Mouse (Mus musculus): ENCODE results near the gene Dnali1. TPM values are rescaled to one million over a fixed set of nuclear protein-coding genes. Genes with fewer than 3 reads are reported as not detected.

The Dnali1 gene
- polyA plus RNA-seq, 1 experiment from 2014 or later, result 0.16 TPM

DNA sequence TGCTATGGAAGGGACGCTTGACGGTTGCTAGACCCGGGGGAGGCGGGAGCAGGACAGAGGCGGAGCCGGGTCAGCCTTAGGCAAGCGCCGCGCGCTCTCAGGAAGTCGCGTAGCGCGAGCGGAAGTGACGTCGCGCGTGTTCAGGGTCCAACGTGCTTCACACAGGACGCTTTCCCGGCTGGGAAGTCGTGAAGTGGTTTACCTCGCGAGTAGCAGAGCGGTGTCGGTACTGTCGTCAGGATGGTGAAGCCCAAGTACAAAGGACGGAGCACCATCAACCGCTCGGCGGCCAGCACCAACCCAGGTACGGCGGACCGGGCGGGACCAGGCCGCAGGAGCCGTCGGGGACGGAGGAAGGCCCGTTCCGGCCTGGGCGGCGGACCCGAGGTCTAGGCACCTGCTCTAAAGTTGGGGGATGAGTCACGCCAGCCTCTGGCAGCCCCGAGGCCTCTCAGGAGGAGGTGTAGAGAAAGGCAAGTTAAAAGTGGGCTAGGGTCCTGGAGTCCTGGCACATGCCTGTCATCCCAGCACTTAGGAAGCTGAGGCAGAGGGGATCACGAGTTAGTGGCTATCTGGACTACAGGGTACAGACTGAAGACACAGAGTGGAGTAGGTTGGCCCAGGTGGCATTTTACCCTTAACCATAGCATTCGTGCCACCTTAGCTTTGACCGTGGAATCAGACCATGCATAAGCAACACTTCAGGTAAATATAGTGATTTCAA, 35.5 kb downstream of the Dnali1 start:
- ATAC-seq (replicated peaks; ENCODE audit: insufficient number of reproducible peaks, insufficient read depth, low FRiP score, low read depth), result peak; percentile 94
- under 1% methylated on average over 50 of the region's 50 CpGs for WGBS
- peak overlapping the region; percentile 59 for H3K27ac ChIP-seq
- peaks cover 19% of the 10 kb centered on the region; the same call in 1 of the 2 replicates for H3K27me3 ChIP-seq
- H3K4me3 ChIP-seq, result peak overlapping the region; percentile 77
- H3K9ac ChIP-seq, result peak overlapping the region; percentile 84
- H3K36me3 ChIP-seq, result peaks cover 2% of the 10 kb centered on the region
- peak overlapping the region; percentile 81 for H3K4me2 ChIP-seq
- H3K9me3 ChIP-seq (replicated peaks), result no peaks in the 10 kb centered on the region
- H3K4me1 ChIP-seq (replicated peaks), result peaks cover 14% of the 10 kb centered on the region

DNA sequence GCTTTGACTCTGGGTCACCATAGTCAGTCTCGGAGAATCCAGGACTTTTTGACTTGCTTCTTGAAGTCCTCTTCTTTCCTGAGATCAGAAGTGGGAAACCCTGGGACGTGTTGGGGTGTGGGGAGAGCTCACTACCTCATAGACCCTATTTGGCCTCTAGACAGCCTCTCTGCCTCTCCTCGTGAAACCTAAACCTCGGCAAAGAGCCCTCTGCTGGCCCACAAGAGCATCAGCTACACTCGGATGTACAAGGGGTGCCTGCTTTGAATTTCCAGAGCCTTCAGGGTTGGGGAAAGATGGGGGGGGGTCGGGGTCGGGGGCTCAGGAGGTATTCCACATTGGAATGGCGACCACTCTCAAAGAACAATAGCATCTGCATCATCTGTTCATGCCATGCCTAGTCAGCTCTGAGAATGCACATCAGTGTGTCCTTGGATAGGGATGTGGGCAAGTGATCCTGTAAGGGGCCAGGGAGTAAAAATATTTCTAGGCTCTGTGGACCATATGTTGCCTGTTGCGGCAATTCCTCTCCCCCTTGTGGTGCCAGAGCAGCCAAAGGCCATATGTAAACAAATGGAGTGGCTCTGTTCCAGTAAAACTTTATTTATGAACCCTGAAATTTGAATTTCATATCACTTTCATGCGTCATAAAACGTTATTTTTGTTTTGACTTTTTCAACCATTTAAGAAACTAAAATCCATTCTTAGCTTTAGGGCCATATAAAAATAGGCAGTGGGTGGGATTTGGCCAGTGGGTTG, 44.5 kb downstream of the Dnali1 start:
- Histone ChIP-seq H3K9ac (no peak overlapping the region), H3K27me3 (peaks cover 10% of the 10 kb centered on the region), H3K27ac (no peak overlapping the region), H3K4me1 (replicated peaks) (no peaks in the 10 kb centered on the region), H3K9me3 (replicated peaks) (no peaks in the 10 kb centered on the region), H3K4me3 (no peak overlapping the region), H3K4me2 (no peak overlapping the region), H3K36me3 (no peaks in the 10 kb centered on the region)
- 28% methylated on average over 11 of the region's 11 CpGs for WGBS
- no peak for ATAC-seq (replicated peaks; ENCODE audit: insufficient number of reproducible peaks, insufficient read depth, low FRiP score, low read depth)

DNA sequence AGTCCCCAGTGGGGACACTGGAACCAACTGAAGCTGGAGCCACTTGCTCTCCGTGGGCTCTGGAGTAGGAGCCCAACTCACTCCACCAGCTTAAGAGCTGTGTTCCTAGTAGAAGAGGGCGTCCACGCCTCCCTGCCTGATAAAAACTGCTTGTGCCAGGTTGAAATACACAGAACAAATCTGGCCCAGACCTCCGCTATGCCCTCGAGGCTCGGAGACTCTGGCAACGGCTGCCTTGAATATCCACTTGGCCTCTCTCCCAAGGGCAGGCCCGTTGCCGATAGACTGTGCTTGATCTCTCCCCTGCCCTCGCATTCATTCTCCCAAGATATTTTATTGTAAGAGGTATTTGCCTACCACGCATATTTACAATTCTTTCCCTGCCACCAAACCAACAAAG, 48.1 kb downstream of the Dnali1 start:
- Histone ChIP-seq H3K9me3 (replicated peaks) (no peaks in the 10 kb centered on the region), H3K4me3 (no peak overlapping the region), H3K27ac (no peak overlapping the region), H3K4me2 (no peak overlapping the region), H3K36me3 (no peaks in the 10 kb centered on the region), H3K27me3 (peaks cover 7% of the 10 kb centered on the region; the same call in 1 of the 2 replicates), H3K4me1 (replicated peaks) (no peaks in the 10 kb centered on the region), H3K9ac (no peak overlapping the region)
- no peak for ATAC-seq (replicated peaks; ENCODE audit: insufficient number of reproducible peaks, insufficient read depth, low FRiP score, low read depth)
- WGBS, result 47% methylated on average over 11 of the region's 11 CpGs

DNA sequence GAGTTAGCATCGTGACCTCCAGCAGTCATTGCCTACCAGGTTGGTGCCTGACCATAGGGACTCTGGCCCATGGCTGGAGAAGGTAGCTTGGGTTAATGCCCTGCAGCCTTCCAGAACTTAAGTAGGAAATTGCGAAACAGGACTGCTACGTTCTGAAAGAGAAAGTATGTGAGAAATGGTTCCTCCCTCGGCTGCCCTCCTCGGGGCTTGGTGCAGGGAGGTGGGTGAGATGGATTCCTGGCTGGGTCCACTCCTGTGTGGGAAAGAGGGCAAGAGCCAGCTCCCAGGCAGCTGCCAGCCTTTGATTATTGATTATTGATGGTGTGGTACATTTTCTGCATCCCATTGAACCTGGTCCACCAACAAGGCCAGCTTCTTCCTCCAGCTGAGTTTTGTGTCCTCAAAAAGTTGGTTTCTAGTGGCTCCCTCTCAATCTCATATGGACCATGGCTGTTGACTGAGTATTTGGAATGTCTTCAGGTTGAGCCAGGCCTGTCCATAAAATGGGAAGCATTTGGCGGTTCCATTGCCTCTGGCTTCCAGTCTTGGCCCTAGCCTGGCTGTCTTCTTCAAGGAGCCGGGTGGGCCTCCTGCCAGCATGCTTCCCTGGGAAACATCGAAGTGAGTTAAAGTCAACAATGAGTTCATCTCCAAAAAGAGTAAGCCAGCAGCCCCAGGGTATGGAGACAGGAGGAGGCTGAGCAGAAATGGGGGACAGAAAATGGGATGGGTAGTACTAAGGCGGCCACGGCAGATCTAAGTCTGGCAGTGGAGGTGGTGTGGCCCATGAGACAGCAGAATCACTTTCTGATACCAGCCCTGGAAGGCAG, 49.5 kb downstream of the Dnali1 start, which contains the start of gene Gnl2:
Gnl2 (plus strand) TSS at position 780 of the 830 bp plus-strand sequence.
- H3K9ac ChIP-seq, result no peak within 1 kb of the TSS
- no peaks in the 10 kb centered on the region for H3K9me3 ChIP-seq (replicated peaks)
- H3K27me3 ChIP-seq, result peaks cover 14% of the 10 kb centered on the region
- H3K4me1 ChIP-seq (replicated peaks), result no peaks in the 10 kb centered on the region
- no peak within 1 kb of the TSS for H3K27ac ChIP-seq
- WGBS, result 67% methylated on average over 10 of the region's 10 CpGs
- H3K36me3 ChIP-seq, result no peaks in the 10 kb centered on the region
- no peak within 1 kb of the TSS for H3K4me3 ChIP-seq
- no peak for ATAC-seq (replicated peaks; ENCODE audit: insufficient number of reproducible peaks, insufficient read depth, low FRiP score, low read depth)
- no peak within 1 kb of the TSS for H3K4me2 ChIP-seq

DNA sequence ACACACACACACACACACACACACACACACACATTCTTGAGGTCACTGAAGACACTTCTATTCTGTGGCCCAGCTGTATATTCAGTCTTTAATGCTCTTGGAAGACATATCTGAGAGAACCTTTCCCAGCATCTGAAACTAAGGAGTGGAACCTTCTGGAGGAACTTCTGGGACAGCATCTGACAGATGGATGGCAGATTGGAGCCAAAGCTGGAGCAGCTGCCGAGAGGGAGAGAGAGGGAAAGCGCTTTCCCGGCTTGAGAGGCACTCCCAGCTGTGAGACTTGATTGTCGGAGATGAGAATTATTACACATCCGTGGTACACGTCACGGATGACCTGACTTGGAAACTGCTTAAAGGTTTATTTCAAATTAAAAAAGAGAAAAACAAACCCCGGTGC, 56.8 kb downstream of the Dnali1 start:
- H3K4me1 ChIP-seq (replicated peaks), result no peaks in the 10 kb centered on the region

DNA sequence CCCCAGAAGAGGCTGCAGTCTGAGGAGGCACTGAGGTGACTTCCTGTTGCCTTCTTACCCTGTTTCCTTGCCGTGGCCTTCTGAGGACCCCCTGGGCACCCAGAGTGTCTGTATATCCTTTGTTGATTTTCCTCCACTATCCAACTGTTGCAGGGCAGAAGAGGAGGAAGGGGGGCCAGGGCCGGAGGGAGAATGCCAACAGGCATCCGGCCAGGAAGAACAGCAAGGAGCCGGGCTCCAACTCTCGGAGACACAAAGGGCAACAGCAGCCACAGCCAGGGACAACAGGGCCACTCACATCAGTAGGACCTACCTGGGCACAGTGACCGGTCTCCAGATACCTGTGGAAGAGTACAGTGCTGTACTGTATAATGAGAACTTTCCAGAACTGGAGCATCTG, 57.3 kb downstream of the Dnali1 start:
- Histone ChIP-seq H3K4me3 (no peak overlapping the region), H3K4me1 (replicated peaks) (no peaks in the 10 kb centered on the region), H3K36me3 (no peaks in the 10 kb centered on the region), H3K27ac (no peak overlapping the region), H3K9ac (no peak overlapping the region), H3K9me3 (replicated peaks) (no peaks in the 10 kb centered on the region), H3K4me2 (no peak overlapping the region), H3K27me3 (peaks cover 62% of the 10 kb centered on the region)
- no peak for ATAC-seq (replicated peaks; ENCODE audit: insufficient number of reproducible peaks, insufficient read depth, low FRiP score, low read depth)
- WGBS, result 64% methylated on average over 6 of the region's 6 CpGs

More for the DNA sequence above, 56.8 kb downstream of the Dnali1 start:
- Histone ChIP-seq H3K27ac (no peak overlapping the region), H3K36me3 (no peaks in the 10 kb centered on the region), H3K27me3 (peaks cover 64% of the 10 kb centered on the region), H3K9ac (no peak overlapping the region), H3K4me3 (no peak overlapping the region), H3K9me3 (replicated peaks) (no peaks in the 10 kb centered on the region), H3K4me2 (no peak overlapping the region)
- WGBS, result 66% methylated on average over 8 of the region's 8 CpGs
- no peak for ATAC-seq (replicated peaks; ENCODE audit: insufficient number of reproducible peaks, insufficient read depth, low FRiP score, low read depth)

DNA sequence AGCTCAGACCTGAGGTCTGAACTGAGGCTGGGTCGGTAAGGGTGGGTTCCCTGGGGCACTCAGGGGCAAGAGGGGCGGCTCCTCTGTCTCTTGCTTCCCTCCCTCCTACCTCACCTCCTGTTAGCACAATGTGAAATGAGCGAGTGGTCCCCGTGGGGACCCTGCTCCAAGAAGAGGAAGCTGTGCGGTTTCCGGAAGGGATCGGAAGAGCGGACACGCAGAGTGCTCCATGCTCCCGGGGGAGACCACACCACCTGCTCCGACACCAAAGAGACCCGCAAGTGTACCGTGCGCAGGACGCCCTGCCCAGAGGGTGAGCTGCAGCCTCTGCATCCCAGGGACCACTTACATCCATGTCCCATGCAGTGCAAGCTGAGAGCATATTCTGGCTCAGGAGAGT, 58.0 kb downstream of the Dnali1 start:
- ATAC-seq (replicated peaks; ENCODE audit: insufficient number of reproducible peaks, insufficient read depth, low FRiP score, low read depth), result no peak
- Histone ChIP-seq H3K9ac (no peak overlapping the region), H3K36me3 (no peaks in the 10 kb centered on the region), H3K27me3 (peaks cover 60% of the 10 kb centered on the region), H3K4me2 (no peak overlapping the region; the same call in 1 of the 2 replicates), H3K4me1 (replicated peaks) (no peaks in the 10 kb centered on the region), H3K9me3 (replicated peaks) (no peaks in the 10 kb centered on the region), H3K27ac (no peak overlapping the region), H3K4me3 (no peak overlapping the region)
- WGBS, result 45% methylated on average over 15 of the region's 15 CpGs

Other genes starting within 250 kb of the Dnali1 start
- 20.4 and 23.8 TPM in 2 replicates for gene Yrdc, start 215.0 kb downstream of the Dnali1 start, polyA plus RNA-seq (2015; fragmentation: Nextera tagmentation; extraction: Ambion mirVana)
- gene 1110065P20Rik, start 214.5 kb downstream of the Dnali1 start, polyA plus RNA-seq (2015; fragmentation: Nextera tagmentation; extraction: Ambion mirVana), result 40.3 and 43.9 TPM in 2 replicates
- gene Maneal, start 203.5 kb downstream of the Dnali1 start, polyA plus RNA-seq (2015; fragmentation: Nextera tagmentation; extraction: Ambion mirVana), result 0.16 TPM in 1 of 2 replicates, not detected in the other
- 0.10 TPM in 1 of 2 replicates, not detected in the other for gene Epha10, start 184.8 kb downstream of the Dnali1 start, polyA plus RNA-seq (2015; fragmentation: Nextera tagmentation; extraction: Ambion mirVana)
- gene 9930104L06Rik, start 128.7 kb downstream of the Dnali1 start, polyA plus RNA-seq (2015; fragmentation: Nextera tagmentation; extraction: Ambion mirVana), result 8.2 and 9.7 TPM in 2 replicates
- gene Cdca8, start 126.4 kb downstream of the Dnali1 start, polyA plus RNA-seq (2015; fragmentation: Nextera tagmentation; extraction: Ambion mirVana), result 106 and 111 TPM in 2 replicates
- 6.6 and 9.9 TPM in 2 replicates for gene Rspo1, start 79.3 kb downstream of the Dnali1 start, polyA plus RNA-seq (2015; fragmentation: Nextera tagmentation; extraction: Ambion mirVana)
- gene Gnl2, start 49.1 kb downstream of the Dnali1 start, polyA plus RNA-seq (2015; fragmentation: Nextera tagmentation; extraction: Ambion mirVana), result 52.1 and 55.6 TPM in 2 replicates
- 16.1 and 20.1 TPM in 2 replicates for gene Snip1, start 969 bp upstream of the Dnali1 start, polyA plus RNA-seq (2015; fragmentation: Nextera tagmentation; extraction: Ambion mirVana)
- gene Meaf6, start 19.4 kb upstream of the Dnali1 start, polyA plus RNA-seq (2015; fragmentation: Nextera tagmentation; extraction: Ambion mirVana), result 36.7 and 38.0 TPM in 2 replicates
- gene Zc3h12a, start 62.1 kb upstream of the Dnali1 start, polyA plus RNA-seq (2015; fragmentation: Nextera tagmentation; extraction: Ambion mirVana), result 0.59 and 0.96 TPM in 2 replicates

All from heart, embryonic 15.5 days (tissue).